Mouse (Mus musculus): ENCODE data around the gene Antxr1.

Antxr1 gene

DNA sequence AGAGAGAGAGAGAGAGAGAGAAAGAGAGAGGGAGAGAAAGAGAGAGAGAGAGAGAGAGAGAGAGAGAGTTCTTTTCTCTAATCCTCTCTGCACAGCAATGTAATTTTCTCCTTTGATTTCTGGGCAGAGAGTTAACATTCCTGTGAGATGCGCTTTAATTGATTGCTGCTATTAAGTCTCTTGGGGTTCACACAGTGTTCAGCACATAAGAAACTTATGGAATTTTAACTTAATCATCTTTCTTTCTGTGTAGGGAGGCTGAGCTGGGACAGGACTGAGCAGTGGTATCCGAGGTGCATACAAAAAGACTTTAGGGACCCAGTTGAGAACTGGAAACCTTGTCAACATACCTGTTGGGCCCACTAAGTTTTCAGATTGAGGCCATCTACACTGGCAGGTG is 132.6 kb downstream of the Antxr1 start:
- TF ChIP-seq GATA4 (IDR thresholded peaks at IDR 0.05; ENCODE audit: insufficient replicate concordance, low read length), result no peak

DNA sequence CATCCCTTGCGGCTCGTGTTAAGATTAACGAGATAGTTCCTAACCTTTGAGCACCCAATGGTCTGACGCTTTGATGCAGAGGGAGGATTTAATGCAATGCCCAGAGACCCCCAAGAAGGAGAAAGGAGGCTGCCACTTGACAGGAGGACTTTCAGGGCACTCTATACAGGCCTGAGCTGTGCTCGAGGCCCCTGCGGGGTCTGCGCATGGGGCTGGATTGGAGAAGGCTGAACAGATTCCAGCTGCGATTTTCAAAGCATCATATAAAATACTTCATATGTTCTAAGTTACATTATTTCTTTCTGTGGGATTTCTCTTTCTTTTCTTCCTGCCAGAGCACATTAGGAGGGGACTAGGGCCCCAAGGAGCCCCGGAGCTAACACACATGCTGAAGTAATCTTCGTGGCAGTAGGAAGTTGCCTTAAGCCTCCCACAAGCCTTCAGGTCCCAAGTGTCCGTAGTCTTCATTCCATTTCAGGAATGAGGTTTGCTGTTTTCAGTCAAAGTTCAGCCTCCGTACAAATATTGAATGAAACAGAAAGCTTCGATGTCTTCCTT is 133.5 kb downstream of the Antxr1 start:
- TF ChIP-seq GATA4 (IDR thresholded peaks at IDR 0.05; ENCODE audit: insufficient replicate concordance, low read length), result no peak

DNA sequence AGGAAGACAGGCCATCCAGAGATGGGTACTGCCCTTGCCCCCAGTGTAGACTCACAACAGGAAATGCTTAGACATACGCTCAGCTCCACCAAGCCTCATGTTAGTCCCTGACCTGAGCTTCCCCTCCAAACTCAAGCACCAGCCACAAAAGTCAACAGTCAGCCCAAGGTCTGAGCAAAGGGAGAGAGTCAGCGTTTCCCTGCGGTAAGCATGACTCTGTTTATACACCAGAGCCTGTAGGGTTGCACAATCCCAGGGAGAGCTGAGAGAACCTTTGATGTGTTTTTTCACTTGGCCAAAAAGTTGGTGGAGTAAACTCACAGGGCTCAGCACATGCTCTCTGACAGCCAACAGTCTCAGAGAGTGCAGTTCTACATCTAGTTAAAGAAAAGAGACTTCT is 145.9 kb downstream of the Antxr1 start:
- TF ChIP-seq GATA4 (IDR thresholded peaks at IDR 0.05; ENCODE audit: insufficient replicate concordance, low read length), result 0 out of 2 replicates have a peak, but pooled peaks have one; percentile 12

DNA sequence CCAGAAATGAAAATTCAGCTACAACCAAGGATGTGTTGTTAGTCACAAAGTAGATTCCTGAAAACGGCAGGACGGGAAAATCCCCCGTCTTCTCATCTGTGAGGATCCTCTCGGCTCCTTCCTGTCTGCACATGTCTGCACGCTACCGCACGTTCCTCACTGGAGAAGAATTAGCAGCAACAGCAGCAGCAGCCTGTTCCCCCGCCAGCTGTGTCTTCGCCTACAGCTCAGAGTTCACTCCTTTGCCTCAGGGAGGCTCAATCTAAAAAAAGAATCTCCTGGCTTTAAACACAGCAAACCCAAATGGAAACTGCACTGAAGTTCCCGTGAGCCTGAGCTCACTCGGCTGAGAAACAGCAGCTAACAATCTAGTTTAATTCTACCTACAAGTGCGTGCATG is 148.6 kb downstream of the Antxr1 start:
- no peak for TF ChIP-seq GATA4 (IDR thresholded peaks at IDR 0.05; ENCODE audit: insufficient replicate concordance, low read length)

DNA sequence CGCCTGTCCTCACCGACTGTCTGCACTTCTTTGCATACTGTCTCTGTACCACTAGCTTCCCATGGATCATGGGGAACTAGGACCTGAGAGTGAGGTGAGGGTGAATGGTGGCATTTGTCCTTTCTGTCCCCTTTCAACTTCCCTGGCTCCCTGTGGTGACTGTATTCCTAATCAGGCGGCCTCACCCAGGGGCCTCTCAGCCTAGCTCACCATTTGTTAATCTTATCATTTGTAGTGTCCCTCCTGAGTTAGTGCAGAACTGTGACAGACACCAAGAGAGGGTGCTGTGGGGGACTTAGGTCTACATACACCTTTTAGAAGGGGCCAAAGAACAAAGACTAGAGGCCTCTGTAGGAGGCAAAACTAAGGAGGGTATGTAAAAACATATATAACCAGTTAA is 151.2 kb downstream of the Antxr1 start:
- TF ChIP-seq GATA4 (IDR thresholded peaks at IDR 0.05; ENCODE audit: insufficient replicate concordance, low read length), result no peak

DNA sequence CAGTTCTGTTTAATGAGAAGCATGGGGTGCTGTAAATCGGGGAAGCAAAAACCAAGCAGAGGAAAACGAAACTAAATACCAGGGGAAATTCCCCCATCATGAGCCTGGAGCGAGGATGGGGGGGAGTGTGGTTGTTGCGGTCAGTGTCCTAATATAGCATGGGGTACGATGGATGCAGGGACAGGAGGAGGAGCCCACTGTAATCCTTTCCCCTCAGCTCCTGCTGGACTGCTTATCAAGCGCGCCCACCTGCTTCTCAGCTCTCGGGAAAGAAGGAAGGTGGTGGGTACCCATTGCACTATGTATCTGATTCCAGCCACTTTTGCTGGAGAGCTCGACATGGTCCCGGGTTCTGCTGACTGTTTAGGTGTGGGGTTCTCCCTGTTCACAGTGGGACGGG is 151.6 kb downstream of the Antxr1 start:
- TF ChIP-seq GATA4 (IDR thresholded peaks at IDR 0.05; ENCODE audit: insufficient replicate concordance, low read length), result no peak

DNA sequence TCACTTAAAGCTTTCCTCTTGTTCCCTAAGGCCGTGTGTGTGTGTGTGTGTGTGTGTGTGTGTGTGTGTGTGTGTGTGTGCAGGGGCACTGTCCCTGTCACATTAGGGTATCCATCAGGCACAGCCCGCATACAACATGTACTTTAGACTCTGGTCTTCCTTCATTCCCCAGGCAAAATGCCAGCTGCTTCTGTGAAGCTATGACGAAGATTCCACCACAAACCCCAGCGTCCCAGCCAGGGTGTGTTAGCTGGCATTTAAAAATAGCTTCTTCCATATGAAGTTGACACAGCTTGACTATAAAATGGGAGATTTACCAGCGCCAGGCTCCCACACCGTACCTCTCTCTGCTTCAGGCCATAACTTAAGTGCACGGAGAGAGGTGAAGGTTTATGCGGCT is 152.5 kb downstream of the Antxr1 start:
- TF ChIP-seq GATA4 (IDR thresholded peaks at IDR 0.05; ENCODE audit: insufficient replicate concordance, low read length), result no peak

DNA sequence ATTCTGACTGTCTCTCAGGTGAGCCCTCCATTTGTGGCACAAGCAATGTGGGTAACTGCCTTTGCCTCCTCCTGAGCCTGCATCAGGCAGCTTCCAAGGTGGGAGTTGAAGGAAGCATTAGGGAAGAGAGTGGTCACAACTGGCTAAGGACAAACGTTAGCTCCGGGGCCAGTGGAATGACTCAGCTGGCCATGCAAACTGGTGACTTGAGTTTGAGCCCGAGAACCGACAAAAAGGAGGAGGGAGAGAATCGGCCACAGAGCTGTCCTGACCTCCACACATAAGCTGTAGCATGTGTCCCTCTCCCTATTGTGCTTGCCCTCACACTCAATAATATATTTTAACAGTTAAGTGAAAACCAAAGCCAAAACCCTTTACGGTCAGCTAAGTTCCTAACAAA is 152.9 kb downstream of the Antxr1 start:
- no peak for TF ChIP-seq GATA4 (IDR thresholded peaks at IDR 0.05; ENCODE audit: insufficient replicate concordance, low read length)

DNA sequence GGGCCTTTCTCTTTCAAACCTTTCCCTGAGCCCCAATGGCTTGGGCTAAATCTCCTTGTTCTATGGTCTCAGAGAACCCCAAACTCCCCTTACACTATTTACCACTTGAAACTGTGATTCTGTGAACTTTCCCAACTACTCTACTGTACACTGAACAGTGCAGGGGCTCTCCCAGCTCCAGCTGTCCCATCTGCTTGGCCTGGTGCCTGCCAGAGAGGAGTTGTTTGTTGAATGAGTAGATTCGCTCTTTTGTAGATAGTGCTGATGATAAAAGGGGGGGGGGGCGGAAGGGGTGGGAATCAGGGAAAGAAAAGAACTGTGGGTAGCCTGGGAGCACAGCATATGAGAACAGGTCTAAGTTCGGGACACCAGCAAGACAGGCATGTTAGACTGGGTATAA is 164.2 kb downstream of the Antxr1 start:
- TF ChIP-seq GATA4 (IDR thresholded peaks at IDR 0.05; ENCODE audit: insufficient replicate concordance, low read length), result no peak

DNA sequence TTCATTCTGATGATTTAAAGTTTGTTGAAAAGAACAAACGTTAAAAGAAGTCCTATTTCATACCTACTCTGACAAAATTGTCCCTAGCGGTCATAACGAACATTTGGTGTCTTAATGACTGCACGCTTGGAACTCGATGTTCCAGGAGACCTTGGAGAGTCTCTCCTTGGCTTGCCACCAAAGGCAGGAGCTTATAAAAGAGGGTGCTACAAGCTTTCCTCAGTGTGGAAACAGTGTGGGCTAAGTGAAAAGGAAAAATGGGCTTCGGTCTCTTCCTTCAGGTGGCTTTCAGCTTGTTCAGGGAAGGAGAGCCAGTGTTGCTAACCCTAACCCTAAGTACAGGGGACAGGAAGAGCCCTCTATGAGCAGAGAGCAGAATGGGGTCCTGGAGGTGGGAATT is 164.7 kb downstream of the Antxr1 start:
- TF ChIP-seq GATA4 (IDR thresholded peaks at IDR 0.05; ENCODE audit: insufficient replicate concordance, low read length), result no peak

DNA sequence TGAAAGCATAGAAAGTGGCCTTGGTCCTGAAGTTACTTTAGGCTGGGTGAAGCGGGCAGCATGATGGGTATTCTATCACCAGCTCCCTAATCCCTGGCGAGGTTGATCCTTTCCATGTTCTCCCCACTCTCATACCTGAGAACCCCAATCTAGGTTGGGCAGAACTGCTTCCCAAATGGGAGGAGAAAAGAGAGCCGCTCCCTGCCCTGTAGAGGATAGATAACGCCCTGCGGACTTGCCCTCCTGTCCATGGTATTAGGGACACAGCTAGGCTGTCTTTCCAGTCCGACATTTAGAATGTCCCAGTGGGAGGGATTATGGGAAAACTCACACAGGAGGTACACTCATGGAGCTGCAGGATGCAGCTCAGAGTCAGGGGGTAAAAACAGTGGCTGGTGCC is 165.3 kb downstream of the Antxr1 start:
- TF ChIP-seq GATA4 (IDR thresholded peaks at IDR 0.05; ENCODE audit: insufficient replicate concordance, low read length), result no peak

DNA sequence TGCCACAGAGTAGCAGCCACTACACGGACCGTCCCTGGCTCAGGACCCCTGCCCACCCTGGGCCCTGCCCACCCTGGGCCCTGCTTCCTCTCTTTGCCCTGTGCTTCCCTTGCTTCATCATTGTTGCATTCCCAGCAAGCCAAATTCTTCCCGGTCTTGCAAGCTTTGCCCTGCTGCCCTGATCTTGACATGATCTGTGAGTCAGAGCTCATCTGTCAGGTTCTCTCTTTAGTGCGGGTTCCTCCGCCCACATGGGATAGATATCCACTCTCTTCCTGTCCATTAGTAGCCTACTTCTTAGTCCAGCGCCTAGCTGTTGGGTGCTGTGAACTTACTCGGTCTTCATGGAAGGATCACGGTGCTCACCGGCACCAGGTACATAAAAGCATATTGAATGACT is 167.6 kb downstream of the Antxr1 start:
- TF ChIP-seq GATA4 (IDR thresholded peaks at IDR 0.05; ENCODE audit: insufficient replicate concordance, low read length), result no peak

DNA sequence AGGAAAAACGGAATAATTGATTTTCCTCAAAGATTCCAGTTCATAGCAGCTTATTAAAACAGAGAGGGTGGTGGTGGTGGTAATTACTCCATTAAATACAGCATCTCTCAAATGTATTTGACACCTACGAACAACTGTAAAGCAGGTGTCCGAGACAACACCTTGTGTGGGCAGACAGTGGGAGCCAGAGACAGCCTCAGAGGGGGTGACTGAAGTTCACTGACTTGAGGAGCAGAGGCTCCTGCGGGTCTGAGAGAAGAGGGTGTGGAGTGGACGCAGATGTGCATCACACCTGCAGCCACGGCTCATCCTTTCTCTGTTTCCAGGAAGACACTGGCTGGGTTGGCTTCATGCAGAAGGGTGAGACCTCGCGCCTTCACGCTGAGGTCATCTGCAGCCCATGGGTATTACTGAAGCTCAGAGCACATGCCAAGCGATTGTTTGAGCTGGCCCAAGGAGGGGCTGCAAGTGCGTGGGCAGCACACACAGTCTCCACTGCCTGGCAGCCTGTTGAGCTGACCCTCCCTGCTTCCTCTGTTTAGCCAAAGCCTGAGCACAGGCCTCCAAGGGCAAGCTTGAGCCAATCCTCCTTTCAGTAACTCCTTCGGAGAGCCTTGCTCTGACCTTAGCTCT is 168.8 kb downstream of the Antxr1 start:
- TF ChIP-seq GATA4 (IDR thresholded peaks at IDR 0.05; ENCODE audit: insufficient replicate concordance, low read length), result no peak

DNA sequence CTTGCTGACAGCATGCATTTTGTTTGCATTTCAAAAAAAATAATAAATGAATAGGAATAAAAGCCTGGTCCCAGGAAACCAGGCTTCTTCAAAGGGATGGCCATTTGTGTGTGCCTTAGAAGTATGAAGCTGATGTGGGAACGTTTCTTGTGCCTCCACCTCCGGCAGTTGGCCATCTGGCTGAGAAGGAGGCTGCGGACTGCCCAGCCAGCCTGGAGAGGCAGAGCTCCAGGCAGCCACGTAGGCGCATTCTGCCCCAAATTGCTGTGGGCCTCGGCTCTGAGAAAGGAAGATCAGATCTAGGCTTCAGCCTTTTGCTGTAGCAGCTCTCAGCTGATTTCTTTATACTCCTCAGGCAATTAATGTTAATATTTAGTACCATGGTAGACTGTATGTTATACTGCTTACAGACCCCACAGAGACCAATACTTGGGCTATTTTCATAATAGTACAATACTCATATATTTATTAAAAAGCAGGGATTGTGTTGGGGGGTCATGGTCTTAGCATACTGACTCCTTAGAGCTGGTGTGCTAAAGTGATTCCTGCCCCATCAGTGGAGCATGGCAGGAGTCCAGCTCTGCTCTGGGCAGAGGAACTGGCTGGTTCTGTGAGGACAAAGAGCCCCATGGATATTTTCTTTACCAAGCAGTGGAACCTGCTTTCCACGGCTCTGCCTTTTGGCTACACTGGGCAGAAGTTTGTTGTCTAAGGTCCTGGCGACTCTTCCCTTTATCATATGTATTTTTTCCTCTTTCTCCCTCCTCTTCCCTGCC is 169.9 kb downstream of the Antxr1 start:
- TF ChIP-seq GATA4 (IDR thresholded peaks at IDR 0.05; ENCODE audit: insufficient replicate concordance, low read length), result no peak

DNA sequence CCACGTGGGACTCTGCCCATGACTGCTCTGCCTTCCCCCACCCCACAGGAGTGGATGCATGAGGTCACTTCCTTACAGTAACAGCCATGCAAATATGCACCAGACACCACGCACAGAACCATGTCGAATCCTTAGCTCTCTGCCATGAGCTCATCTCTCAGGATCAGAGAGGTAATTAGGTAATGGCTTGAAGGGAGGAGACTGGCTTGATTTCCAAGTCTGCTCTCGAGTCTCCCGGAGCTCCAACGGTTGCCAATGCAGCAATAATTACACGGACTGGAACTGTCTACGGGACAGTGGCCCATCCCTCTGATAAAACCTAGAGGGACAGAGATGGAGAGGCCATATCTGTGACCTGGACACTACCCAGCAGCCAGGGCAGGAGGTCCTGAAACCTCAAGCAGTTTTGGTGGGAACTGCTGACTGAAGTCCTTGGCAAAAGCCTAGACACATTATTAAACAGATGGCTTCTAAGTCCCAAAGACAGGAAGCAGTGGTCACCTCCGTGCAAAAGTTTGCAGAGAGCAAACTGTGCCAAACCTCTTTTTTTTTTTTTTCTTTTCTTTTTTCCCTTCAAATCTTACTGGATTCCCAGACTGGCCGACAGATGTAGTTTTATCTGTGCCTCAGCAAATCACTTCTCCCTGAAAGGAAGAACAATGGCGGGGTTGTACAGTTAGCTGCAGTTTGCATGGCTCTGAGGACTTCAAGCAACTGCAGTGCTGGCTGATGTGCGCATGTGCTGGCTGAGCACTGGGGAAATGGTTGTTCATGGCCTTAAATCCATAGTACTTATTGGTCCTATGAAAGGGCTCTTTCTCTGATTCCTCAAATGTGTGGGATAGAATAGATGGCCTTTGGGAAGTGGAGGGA is 174.0 kb downstream of the Antxr1 start:
- no peak for TF ChIP-seq GATA4 (IDR thresholded peaks at IDR 0.05; ENCODE audit: insufficient replicate concordance, low read length)
